Mouse (Mus musculus): ENCODE results near the gene Ndc80. TPM values are rescaled to one million over a fixed set of nuclear protein-coding genes. Genes with fewer than 3 reads are reported as not detected.

The Ndc80 gene
- polyA plus RNA-seq, 1 experiment: 1.2 TPM

DNA sequence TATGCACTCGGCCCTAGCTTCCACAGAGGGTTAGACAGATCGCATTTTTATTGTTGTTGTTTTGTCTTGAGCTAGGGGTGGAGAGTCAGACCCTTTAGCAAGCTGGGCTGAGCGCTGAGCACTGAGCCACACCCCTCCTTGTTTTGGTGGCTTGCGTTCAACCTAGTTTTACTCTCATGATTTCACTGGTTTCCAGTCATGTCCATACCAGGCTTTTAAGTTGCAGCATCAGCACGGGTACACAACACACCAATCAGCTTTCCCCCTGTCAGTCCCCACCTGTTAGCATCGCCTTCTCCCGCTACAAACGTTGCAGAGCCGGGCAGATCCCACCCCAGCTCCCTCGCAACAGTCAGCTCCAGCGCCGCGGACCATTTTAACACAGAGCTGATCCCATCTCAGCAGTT lies 352 bp downstream of the Ndc80 start:
- Histone ChIP-seq H3K27me3 (ENCODE audit: control insufficient read depth) (no peaks in the 10 kb centered on the region), H3K4me3 (replicated peaks) (peak overlapping the region; percentile 70), H3K36me3 (ENCODE audit: control insufficient read depth) (peaks cover 42% of the 10 kb centered on the region), H3K4me1 (ENCODE audit: control insufficient read depth) (peaks cover 27% of the 10 kb centered on the region), H3K9me3 (ENCODE audit: control insufficient read depth, low read length) (no peaks in the 10 kb centered on the region)
- no peak for TF ChIP-seq GATA1 (IDR thresholded peaks at IDR 0.05; ENCODE audit: low read length)
- no peak for TF ChIP-seq TAL1 (IDR thresholded peaks at IDR 0.05; ENCODE audit: low read length)

DNA sequence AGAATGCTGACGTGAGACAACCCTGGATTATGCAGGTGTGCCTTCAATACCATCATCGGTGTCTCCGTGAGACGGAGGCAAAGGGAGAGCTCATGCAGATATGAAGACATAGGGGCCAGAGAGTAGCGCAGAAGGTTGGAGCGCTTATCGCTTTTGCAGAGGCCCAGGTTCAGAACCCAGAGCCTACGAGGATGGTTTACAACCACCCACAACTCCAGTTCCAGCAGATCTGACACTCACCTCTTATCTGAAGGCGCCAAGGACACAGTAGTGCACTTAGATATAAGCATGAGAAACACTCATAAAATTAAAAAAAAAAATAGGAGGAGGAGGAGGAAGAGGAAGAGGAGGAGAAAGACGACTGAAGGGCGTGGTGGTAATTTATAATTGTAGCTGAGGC lies 16.4 kb downstream of the Ndc80 start:
- Histone ChIP-seq H3K4me1 (ENCODE audit: control insufficient read depth) (peaks cover 13% of the 10 kb centered on the region), H3K4me3 (replicated peaks) (no peak overlapping the region), H3K27me3 (ENCODE audit: control insufficient read depth) (no peaks in the 10 kb centered on the region), H3K36me3 (ENCODE audit: control insufficient read depth) (peaks cover 100% of the 10 kb centered on the region), H3K9me3 (ENCODE audit: control insufficient read depth, low read length) (no peaks in the 10 kb centered on the region)
- TF ChIP-seq TAL1 (IDR thresholded peaks at IDR 0.05; ENCODE audit: low read length): no peak
- no peak for TF ChIP-seq GATA1 (IDR thresholded peaks at IDR 0.05; ENCODE audit: low read length)

DNA sequence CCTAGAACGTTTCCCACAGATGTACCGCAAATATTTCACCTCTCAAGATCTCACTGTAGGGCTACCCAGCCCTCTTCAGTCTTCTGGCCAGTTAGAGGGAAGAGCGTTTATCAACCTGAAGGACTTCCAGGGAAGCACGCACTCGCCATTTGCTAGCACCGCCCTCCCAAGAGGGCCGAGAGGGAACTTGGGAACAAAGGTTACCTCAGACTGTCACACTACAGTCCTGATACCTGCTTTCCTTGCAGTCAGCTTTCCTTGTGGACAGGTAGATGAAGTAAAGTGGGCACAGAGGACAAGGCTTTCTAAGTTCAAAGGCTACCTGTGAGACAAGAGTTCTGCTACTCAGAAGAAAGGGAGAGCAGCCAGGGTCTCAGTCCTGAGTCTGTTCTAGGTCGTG lies 19.8 kb downstream of the Ndc80 start:
- H3K27me3 ChIP-seq (ENCODE audit: control insufficient read depth): no peaks in the 10 kb centered on the region
- H3K4me1 ChIP-seq (ENCODE audit: control insufficient read depth): peaks cover 13% of the 10 kb centered on the region
- TF ChIP-seq GATA1 (IDR thresholded peaks at IDR 0.05; ENCODE audit: low read length) (no peak), TAL1 (IDR thresholded peaks at IDR 0.05; ENCODE audit: low read length) (no peak)
- H3K4me3 ChIP-seq (replicated peaks): no peak overlapping the region
- peaks cover 100% of the 10 kb centered on the region for H3K36me3 ChIP-seq (ENCODE audit: control insufficient read depth)
- no peaks in the 10 kb centered on the region for H3K9me3 ChIP-seq (ENCODE audit: control insufficient read depth, low read length)

DNA sequence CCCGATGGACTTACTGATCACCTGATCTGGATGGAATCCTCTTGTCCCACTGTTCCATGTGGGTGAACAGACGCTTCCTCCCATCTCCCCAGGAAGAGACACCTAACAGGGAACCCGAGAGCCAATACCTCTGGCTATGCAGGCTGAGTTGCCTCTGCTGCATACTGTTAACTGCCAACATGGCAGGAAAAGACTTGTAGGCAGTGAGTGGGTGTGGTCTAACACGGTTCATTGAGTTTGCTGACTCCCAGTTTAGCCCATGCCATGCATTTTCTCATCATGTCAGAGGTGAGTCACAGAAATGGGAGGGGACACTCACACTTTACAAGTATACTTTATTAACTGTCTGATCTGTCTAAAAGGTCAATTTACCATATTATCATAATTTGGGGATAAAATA lies 30.9 kb downstream of the Ndc80 start:
- no peak for TF ChIP-seq TAL1 (IDR thresholded peaks at IDR 0.05; ENCODE audit: low read length)
- no peak for TF ChIP-seq GATA1 (IDR thresholded peaks at IDR 0.05; ENCODE audit: low read length)
- H3K4me3 ChIP-seq (replicated peaks): no peak overlapping the region
- H3K4me1 ChIP-seq (ENCODE audit: control insufficient read depth): peaks cover 10% of the 10 kb centered on the region
- H3K9me3 ChIP-seq (ENCODE audit: control insufficient read depth, low read length): no peaks in the 10 kb centered on the region
- no peaks in the 10 kb centered on the region for H3K27me3 ChIP-seq (ENCODE audit: control insufficient read depth)
- H3K36me3 ChIP-seq (ENCODE audit: control insufficient read depth): peaks cover 66% of the 10 kb centered on the region

DNA sequence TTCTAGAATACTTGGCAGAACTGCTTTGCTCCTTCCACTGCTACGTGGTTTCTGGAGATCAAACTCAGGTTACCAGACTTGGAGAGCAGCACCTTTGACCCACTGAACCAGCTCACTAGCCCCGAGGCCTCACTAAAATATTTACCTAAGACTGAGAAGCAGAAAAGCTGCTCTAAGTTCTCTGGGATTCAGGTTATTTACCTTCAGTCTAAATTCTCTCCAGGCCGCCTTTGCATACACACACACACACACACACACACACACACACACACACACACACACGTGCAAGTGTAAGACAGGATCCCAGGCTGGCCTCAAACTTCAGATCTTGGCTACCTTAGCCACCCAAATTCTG lies 35.3 kb downstream of the Ndc80 start:
- Histone ChIP-seq H3K4me1 (ENCODE audit: control insufficient read depth) (peaks cover 30% of the 10 kb centered on the region), H3K27me3 (ENCODE audit: control insufficient read depth) (no peaks in the 10 kb centered on the region), H3K4me3 (replicated peaks) (no peak overlapping the region), H3K36me3 (ENCODE audit: control insufficient read depth) (peaks cover 22% of the 10 kb centered on the region), H3K9me3 (ENCODE audit: control insufficient read depth, low read length) (no peaks in the 10 kb centered on the region)
- no peak for TF ChIP-seq TAL1 (IDR thresholded peaks at IDR 0.05; ENCODE audit: low read length)
- no peak for TF ChIP-seq GATA1 (IDR thresholded peaks at IDR 0.05; ENCODE audit: low read length)

DNA sequence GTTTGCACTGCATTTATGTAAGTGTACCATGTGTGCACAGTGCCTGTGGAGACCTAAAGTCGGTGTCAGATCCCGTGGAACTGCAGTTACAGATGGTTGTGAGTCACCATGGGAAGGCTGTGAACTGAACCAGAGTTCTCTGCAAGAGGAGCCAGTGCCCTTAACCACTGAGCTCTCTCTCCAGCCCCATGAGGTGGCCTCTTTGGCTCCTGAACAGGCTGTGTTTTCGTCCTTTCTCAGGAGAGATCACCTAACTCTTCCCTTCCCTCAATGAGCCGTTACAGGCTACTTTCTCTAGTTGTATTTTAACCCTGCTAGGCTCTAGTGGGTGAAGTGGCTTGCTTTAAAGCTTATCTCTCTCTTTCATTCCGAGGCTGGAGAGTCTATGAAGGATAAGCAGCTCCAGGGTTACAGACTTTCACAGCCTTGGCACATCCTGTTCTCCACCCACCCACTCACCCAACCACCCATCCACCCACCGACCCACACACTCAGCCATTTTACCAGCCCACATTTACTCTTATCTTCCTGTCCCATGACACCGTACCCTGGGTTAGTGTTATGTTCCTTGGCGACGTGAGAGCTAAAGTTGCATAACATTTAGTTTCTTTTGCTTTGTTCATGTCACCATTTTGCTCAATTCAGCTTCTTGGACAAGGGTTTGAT lies 35.9 kb downstream of the Ndc80 start:
- Histone ChIP-seq H3K9me3 (ENCODE audit: control insufficient read depth, low read length) (no peaks in the 10 kb centered on the region), H3K4me1 (ENCODE audit: control insufficient read depth) (peaks cover 35% of the 10 kb centered on the region), H3K27me3 (ENCODE audit: control insufficient read depth) (no peaks in the 10 kb centered on the region), H3K4me3 (replicated peaks) (peak overlapping the region; percentile 2), H3K36me3 (ENCODE audit: control insufficient read depth) (peaks cover 17% of the 10 kb centered on the region)
- TF ChIP-seq TAL1 (IDR thresholded peaks at IDR 0.05; ENCODE audit: low read length): no peak
- TF ChIP-seq GATA1 (IDR thresholded peaks at IDR 0.05; ENCODE audit: low read length): no peak

DNA sequence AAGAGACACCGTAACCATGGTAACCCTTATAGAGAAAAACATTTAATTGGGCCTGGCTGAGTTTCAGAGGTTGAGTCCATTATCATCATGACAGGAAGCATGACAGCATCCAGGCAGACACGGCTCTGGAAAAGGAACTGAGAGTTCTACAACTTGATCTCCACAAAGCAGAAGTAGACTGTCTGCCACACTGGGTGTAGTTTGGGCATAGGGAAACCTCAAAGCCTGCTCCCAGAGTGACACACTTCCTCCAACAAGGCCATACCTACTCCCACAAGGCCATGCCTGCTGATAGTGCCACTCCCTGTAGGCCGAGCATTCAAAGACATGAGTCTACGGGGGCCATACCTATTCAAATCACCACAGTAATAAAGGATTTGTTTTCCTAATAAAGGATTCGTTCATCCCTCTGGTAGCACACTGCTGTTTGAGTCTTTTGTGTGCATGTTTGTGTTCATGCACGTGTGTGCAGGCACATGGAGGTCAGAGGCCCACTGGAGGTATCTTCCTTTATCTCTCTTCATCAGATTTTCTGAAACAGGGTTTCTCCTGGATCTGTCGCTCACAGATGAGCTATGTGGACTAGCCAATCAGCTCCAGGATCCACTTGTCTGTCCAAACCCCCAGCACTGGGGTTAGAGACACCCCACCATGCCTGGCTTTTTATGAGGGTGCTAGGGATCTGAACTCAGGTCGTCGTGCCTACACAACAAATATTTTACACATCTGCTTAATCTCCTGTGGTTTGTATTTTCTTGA lies 36.8 kb downstream of the Ndc80 start:
- TF ChIP-seq TAL1 (IDR thresholded peaks at IDR 0.05; ENCODE audit: low read length): no peak
- TF ChIP-seq GATA1 (IDR thresholded peaks at IDR 0.05; ENCODE audit: low read length): no peak
- Histone ChIP-seq H3K4me1 (ENCODE audit: control insufficient read depth) (peaks cover 42% of the 10 kb centered on the region), H3K9me3 (ENCODE audit: control insufficient read depth, low read length) (no peaks in the 10 kb centered on the region), H3K36me3 (ENCODE audit: control insufficient read depth) (peaks cover 7% of the 10 kb centered on the region), H3K27me3 (ENCODE audit: control insufficient read depth) (no peaks in the 10 kb centered on the region), H3K4me3 (replicated peaks) (no peak overlapping the region)

DNA sequence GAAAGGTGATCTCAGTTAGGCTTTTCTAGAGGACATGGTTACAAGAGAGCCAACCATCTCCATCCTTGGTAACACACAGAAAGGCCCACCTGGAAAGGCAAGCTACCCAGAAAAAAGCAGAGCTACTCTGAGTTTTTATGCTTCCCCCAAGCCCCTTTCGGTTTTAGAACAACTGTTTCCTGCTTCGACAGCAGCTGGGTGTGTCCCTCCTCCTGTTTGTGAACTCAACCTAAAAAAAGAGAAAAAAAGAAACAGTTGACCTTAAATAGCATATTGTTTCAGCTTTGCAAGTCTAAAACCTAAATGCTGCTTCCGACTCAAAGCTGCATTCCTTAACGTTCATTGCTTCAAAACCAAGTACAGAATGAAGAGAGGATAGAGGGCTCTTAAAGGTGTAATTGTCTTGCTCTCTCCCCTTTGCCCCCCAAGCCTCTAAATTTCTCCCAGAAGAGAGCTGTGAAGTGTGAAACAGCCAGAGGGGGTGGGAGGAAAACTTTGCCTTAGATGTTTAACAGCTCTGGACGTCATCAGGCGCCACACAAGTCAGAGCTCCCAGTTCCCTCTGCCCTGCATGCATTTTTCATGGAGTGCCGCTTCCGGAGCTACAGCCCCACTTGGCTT lies 40.3 kb downstream of the Ndc80 start:
- no peak for TF ChIP-seq TAL1 (IDR thresholded peaks at IDR 0.05; ENCODE audit: low read length)
- TF ChIP-seq GATA1 (IDR thresholded peaks at IDR 0.05; ENCODE audit: low read length): no peak
- H3K27me3 ChIP-seq (ENCODE audit: control insufficient read depth): no peaks in the 10 kb centered on the region
- H3K36me3 ChIP-seq (ENCODE audit: control insufficient read depth): no peaks in the 10 kb centered on the region; the same call in 1 of the 2 replicates
- H3K9me3 ChIP-seq (ENCODE audit: control insufficient read depth, low read length): no peaks in the 10 kb centered on the region
- H3K4me3 ChIP-seq (replicated peaks): peak overlapping the region; percentile 58
- H3K4me1 ChIP-seq (ENCODE audit: control insufficient read depth): peaks cover 39% of the 10 kb centered on the region

DNA sequence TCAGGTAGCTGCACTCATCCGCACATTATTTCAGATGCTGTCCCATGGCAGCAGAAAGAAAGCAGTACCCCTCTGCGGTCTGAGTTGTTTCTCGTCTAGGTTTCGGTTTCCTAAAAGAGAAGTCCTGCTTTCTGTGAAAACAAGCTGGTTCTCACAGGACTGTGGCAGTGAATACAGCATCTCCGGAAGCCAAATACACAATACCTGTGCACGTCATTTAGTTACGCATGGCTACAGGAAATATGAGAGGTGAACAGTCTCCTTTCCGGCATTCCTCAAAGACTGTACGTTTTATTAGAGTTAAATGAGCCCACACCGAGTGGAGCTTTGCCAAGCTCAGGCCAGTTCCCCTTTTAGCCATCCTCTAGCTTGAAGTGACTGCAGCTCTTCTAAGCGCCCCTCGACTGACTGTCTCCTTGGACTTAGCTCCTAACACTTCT lies 40.8 kb downstream of the Ndc80 start:
- TF ChIP-seq GATA1 (IDR thresholded peaks at IDR 0.05; ENCODE audit: low read length) (no peak), TAL1 (IDR thresholded peaks at IDR 0.05; ENCODE audit: low read length) (no peak)
- H3K4me3 ChIP-seq (replicated peaks): peak overlapping the region; percentile 58
- H3K27me3 ChIP-seq (ENCODE audit: control insufficient read depth): no peaks in the 10 kb centered on the region
- H3K36me3 ChIP-seq (ENCODE audit: control insufficient read depth): no peaks in the 10 kb centered on the region; the same call in 1 of the 2 replicates
- no peaks in the 10 kb centered on the region for H3K9me3 ChIP-seq (ENCODE audit: control insufficient read depth, low read length)
- peaks cover 34% of the 10 kb centered on the region for H3K4me1 ChIP-seq (ENCODE audit: control insufficient read depth)
